Mouse (Mus musculus): ENCODE measurements at regions not wholly inside any gene's neighbourhood (a gene's known extent, or its start where the extent isn't known, plus 50 kb on each side); places are given as distances from the start of the nearest gene placed in this dataset.

DNA sequence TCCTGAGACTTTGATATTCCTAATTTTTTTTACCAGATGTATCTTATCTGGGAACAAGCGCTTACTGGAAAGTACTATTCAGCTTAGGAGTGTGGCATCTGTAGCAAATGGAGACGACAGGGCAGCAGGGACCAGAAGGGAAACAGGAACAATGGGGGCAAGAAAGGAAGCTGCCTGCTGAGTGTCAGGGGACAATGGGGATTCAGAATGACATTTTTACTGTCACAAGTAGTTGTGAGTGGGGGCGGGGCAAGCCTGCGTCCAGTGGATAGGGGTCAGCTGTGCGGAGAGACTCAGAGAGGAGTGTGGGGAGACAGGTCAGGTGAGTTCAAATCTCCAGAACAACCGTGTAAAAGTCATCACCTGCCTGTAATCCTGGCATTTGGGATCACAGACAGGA is 52.3 kb upstream of the Tbl1xr1 start:
- TF ChIP-seq CTCF (IDR thresholded peaks at IDR 0.05; ENCODE audit: low read depth) = no peak
- TF ChIP-seq EP300 (IDR thresholded peaks at IDR 0.05; ENCODE audit: low read depth) = no peak

All from heart, postnatal 0 days (tissue).